Mouse (Mus musculus) midbrain, embryonic 16.5 days (tissue): ENCODE measurements around the gene Ets2. TPM values are rescaled to one million over a fixed set of nuclear protein-coding genes. Genes with fewer than 3 reads are reported as not detected.
A peak's percentile ranks its signal among the peaks of the same experiment; 100 is the strongest.
"Not testable (repeated sequence)": the region's sequence is repeated elsewhere in the genome, so short reads cannot be mapped to it uniquely, and the experiment has no call there.

Experiments
- ATAC-seq: fragments of 200-750 bp; cut with Nextera tagmentation; 2 replicates; pipeline ENCODE4 v1.8.0; 2017; ENCODE audit warnings: moderate TSS enrichment
- H3K27ac ChIP-seq: fragments of 300-500 bp; sonication (generic); 2 replicates; pipeline ENCODE4 v1.5.1; 2014; ENCODE audit warnings: mild to moderate bottlenecking, low read length, mixed read lengths
- H3K27me3 ChIP-seq: fragments of 300-500 bp; sonication (generic); 2 replicates; pipeline ENCODE4 v1.6.1; 2014; ENCODE audit warnings: low read depth, low read length, mixed read lengths; ENCODE audit not compliant: control insufficient read depth, insufficient read depth
- H3K36me3 ChIP-seq: fragments of 300-500 bp; sonication (generic); 2 replicates; pipeline ENCODE4 v1.6.1; 2014; ENCODE audit warnings: mild to moderate bottlenecking, low read length, moderate library complexity, mixed read lengths; ENCODE audit not compliant: control insufficient read depth, insufficient read depth
- H3K4me1 ChIP-seq: fragments of 300-500 bp; sonication (generic); 2 replicates; pipeline ENCODE4 v1.6.1; 2014; ENCODE audit warnings: mild to moderate bottlenecking, low read length, mixed read lengths; ENCODE audit not compliant: control insufficient read depth, insufficient read depth
- H3K4me2 ChIP-seq: fragments of 300-500 bp; sonication (generic); 2 replicates; pipeline ENCODE4 v1.6.1; 2014; ENCODE audit warnings: mild to moderate bottlenecking, low read length, mixed read lengths
- H3K4me3 ChIP-seq: fragments of 300-500 bp; sonication (generic); 2 replicates; pipeline ENCODE4 v1.5.1; 2014; ENCODE audit warnings: low read depth, mild to moderate bottlenecking, low read length, moderate library complexity, mixed read lengths
- H3K9ac ChIP-seq: fragments of 300-500 bp; sonication (generic); 2 replicates; pipeline ENCODE4 v1.6.1; 2014; ENCODE audit warnings: low read depth, low read length, mixed read lengths
- H3K9me3 ChIP-seq: fragments of 300-500 bp; sonication (generic); replicated peaks from 2 replicates; pipeline ENCODE4 v1.6.1; 2014; ENCODE audit warnings: mild to moderate bottlenecking, low read length, mixed read lengths; ENCODE audit not compliant: control insufficient read depth, poor library complexity, severe bottlenecking
- WGBS: fragments of 180-500 bp; shearing (Covaris S2); extraction: QIAGEN DNeasy Blood & Tissue Kit; methylation state at CpG from one replicate; pipeline ENCODE4 v1.1.7; 2014; 5-methylcytosine and 5-hydroxymethylcytosine counted together
- polyA plus RNA-seq: library from polyadenylated mRNA; unstranded; fragments of >200 nt; fragmentation: Nextera tagmentation; extraction: Ambion mirVana; gene quantifications from 2 replicates; pipeline ENCODE4 v1.2.1, GENCODE M21; 2015

The Ets2 gene
- polyA plus RNA-seq, 1 experiment from 2014 or later, result 21.2 TPM

- Histone ChIP-seq H3K9me3 (no peaks in the 10 kb centered on the region), H3K27me3 (no peaks in the 10 kb centered on the region), H3K27ac (no peak overlapping the region), H3K4me2 (peak overlapping the region; percentile 45; the same call in 1 of the 2 replicates), H3K36me3 (0 out of 2 replicates have a peak, but pooled peaks cover under 1% of the 10 kb centered on the region), H3K9ac (no peak overlapping the region), H3K4me1 (peaks cover 13% of the 10 kb centered on the region; the same call in 1 of the 2 replicates), H3K4me3 (no peak overlapping the region)
- ATAC-seq, result no peak
- WGBS, result 89% methylated on average over 10 of the region's 10 CpGs
Measured at GRCm38 (mm10) chr16:95704662-95705330, 2.9 kb downstream of the Ets2 start.

- Histone ChIP-seq H3K27ac (no peak overlapping the region), H3K4me3 (no peak overlapping the region), H3K27me3 (no peaks in the 10 kb centered on the region), H3K4me2 (no peak overlapping the region), H3K9ac (no peak overlapping the region), H3K9me3 (no peaks in the 10 kb centered on the region), H3K4me1 (peaks cover 13% of the 10 kb centered on the region; the same call in 1 of the 2 replicates), H3K36me3 (peaks cover 9% of the 10 kb centered on the region)
- ATAC-seq, result no peak
- 92% methylated on average over 6 of the region's 6 CpGs for WGBS
Measured at GRCm38 (mm10) chr16:95705771-95706170, 3.9 kb downstream of the Ets2 start.

- Histone ChIP-seq H3K4me3 (no peak overlapping the region), H3K36me3 (peaks cover 21% of the 10 kb centered on the region), H3K27ac (no peak overlapping the region), H3K9ac (no peak overlapping the region), H3K9me3 (no peaks in the 10 kb centered on the region), H3K4me2 (no peak overlapping the region), H3K4me1 (peaks cover 10% of the 10 kb centered on the region; the same call in 1 of the 2 replicates), H3K27me3 (no peaks in the 10 kb centered on the region)
- WGBS, result 86% methylated on average over 21 of the region's 21 CpGs
- no peak for ATAC-seq
Measured at GRCm38 (mm10) chr16:95708211-95709004, 6.5 kb downstream of the Ets2 start.

GRCm38 (mm10) chr16:95709175-95709574 is 7.3 kb downstream of the Ets2 start:
- Histone ChIP-seq H3K4me1 (peaks cover 4% of the 10 kb centered on the region; the same call in 1 of the 2 replicates), H3K9me3 (no peaks in the 10 kb centered on the region), H3K36me3 (peaks cover 27% of the 10 kb centered on the region), H3K27me3 (no peaks in the 10 kb centered on the region), H3K4me3 (no peak overlapping the region), H3K9ac (no peak overlapping the region), H3K27ac (no peak overlapping the region), H3K4me2 (no peak overlapping the region)
- WGBS, result 76% methylated on average over 4 of the region's 4 CpGs
- ATAC-seq, result no peak

GRCm38 (mm10) chr16:95710129-95710528 is 8.3 kb downstream of the Ets2 start:
- ATAC-seq, result no peak
- no peak overlapping the region for H3K4me2 ChIP-seq
- H3K27me3 ChIP-seq, result no peaks in the 10 kb centered on the region
- H3K9me3 ChIP-seq, result no peaks in the 10 kb centered on the region
- no peak overlapping the region for H3K9ac ChIP-seq
- no peak overlapping the region for H3K27ac ChIP-seq
- peaks cover 36% of the 10 kb centered on the region for H3K36me3 ChIP-seq
- H3K4me1 ChIP-seq, result no peaks in the 10 kb centered on the region
- WGBS, result 95% methylated on average over 6 of the region's 6 CpGs
- no peak overlapping the region for H3K4me3 ChIP-seq

- no peaks in the 10 kb centered on the region for H3K9me3 ChIP-seq
- H3K4me3 ChIP-seq, result no peak overlapping the region
- no peaks in the 10 kb centered on the region for H3K27me3 ChIP-seq
- peaks cover 45% of the 10 kb centered on the region for H3K36me3 ChIP-seq
- no peak overlapping the region for H3K9ac ChIP-seq
- no peak overlapping the region for H3K27ac ChIP-seq
- 94% methylated on average over 10 of the region's 10 CpGs for WGBS
- H3K4me1 ChIP-seq, result no peaks in the 10 kb centered on the region
- H3K4me2 ChIP-seq, result no peak overlapping the region
- no peak for ATAC-seq
Measured at GRCm38 (mm10) chr16:95712121-95712520, 10.2 kb downstream of the Ets2 start.

GRCm38 (mm10) chr16:95713077-95713476 is 11.2 kb downstream of the Ets2 start:
- H3K9ac ChIP-seq, H3K4me3 ChIP-seq, H3K27me3 ChIP-seq, H3K4me2 ChIP-seq, ATAC-seq, H3K9me3 ChIP-seq, H3K4me1 ChIP-seq, H3K27ac ChIP-seq: not testable (repeated sequence)
- WGBS, result 87% methylated on average over 2 of the region's 2 CpGs
- peaks cover 54% of the 10 kb centered on the region for H3K36me3 ChIP-seq

- no peak for ATAC-seq
- Histone ChIP-seq H3K4me2 (no peak overlapping the region), H3K9ac (no peak overlapping the region), H3K9me3 (no peaks in the 10 kb centered on the region), H3K4me1 (no peaks in the 10 kb centered on the region), H3K4me3 (no peak overlapping the region), H3K27ac (no peak overlapping the region), H3K36me3 (peaks cover 68% of the 10 kb centered on the region), H3K27me3 (no peaks in the 10 kb centered on the region)
- 96% methylated on average over 11 of the region's 11 CpGs for WGBS
Measured at GRCm38 (mm10) chr16:95715026-95715425, 13.2 kb downstream of the Ets2 start.
